Mouse (Mus musculus): ENCODE results near the gene Sult2a7.

Gene Sult2a7

DNA sequence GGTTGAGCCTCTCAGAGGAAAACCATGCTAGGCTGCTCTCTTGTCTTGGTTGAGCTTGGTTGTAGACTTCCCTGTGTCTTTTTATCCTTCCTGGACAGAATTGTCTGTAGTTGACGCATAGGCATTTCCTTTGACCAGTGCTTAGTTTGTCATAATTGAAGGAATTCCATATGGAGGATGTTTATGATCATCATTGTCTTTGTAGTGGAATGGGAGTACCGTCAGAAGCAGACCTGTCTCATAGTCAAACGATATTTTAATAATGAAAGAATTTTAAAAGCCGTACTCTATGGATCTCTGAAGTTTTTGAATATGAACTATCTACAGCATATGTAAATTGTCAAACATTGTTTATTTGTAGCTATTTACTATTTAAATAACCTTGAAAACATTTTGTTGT is at the start of gene Sult2a7:
Sult2a7 (minus strand) TSS at position 101 of the 400 bp plus-strand sequence.
- no peak for DNase-seq

DNA sequence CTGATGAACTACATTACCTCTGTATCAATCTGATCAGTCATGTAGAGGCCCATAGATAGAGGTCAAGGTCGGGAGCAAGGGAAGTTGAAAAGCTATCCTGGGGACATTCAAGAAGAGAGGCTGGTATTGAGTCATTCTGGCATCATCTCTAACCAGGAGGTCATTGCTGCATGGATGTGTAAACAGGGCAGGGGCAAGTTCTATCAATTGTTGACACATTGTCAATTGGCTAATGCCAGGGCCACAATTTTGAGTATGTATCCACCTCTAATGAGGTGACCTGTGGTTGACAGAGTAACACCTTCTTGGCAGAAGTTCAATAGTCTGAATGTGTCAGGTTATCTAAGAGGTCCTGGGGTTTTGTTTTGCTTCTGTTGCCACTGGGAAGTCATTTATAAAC is 31.2 kb upstream of the Sult2a7 start:
- no peak for DNase-seq

DNA sequence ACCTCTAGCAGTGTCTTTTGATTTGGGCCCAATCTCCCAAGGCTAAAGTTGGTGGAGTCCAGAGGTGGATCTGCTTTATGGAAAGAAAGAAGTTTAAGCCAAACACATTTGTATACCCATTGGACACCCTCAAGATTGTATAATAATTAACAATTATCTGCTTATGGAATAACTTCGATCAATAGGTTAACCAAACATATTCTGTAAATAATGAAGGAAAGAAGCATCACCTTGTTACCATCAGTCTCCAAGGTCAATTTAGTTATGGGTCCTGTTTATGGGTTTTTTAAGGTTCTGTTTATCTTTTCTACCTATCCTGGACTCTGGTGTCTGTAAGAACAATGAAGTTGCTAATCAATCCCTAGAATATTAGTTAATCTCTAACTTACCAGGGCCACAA is 28.6 kb upstream of the Sult2a7 start:
- DNase-seq = no peak

DNA sequence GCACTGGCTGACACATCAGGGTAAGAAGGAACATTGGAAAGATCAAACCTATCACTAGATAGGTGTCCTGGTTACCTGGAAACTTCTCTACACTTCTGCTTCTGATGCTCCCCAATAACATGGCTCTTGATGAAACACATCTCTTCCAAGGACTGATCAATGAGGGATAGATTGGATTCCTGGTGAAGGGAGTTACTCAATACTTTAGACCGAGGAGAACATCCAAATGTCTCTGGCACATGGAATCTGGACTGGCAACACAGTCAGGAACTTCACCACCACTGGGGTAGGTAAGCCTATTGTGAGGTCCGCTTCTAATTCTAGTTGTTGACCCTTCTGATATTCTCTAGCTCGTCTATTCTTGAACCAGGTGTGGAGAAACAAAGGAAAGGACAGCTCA is 24.3 kb upstream of the Sult2a7 start:
- DNase-seq = no peak

DNA sequence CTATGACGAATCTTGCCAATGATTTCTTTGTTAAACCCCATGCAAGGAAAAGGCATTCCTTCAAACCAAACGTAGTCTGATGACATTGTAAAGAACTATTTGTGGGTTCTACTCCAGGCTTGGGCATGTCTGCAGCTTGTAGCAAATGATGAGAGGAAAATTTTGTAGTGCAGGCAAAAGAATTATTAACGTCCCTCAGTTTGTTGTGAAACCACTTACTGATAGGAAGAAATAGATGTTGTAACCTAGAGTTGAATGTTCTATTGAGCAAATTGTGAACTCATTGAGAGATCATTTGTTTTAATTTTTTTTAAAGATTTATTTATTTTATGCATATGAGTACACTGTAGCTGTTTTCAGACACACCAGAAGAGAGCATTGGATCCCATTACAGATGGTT is 1.1 kb downstream of the Sult2a7 start:
- DNase-seq = no peak

DNA sequence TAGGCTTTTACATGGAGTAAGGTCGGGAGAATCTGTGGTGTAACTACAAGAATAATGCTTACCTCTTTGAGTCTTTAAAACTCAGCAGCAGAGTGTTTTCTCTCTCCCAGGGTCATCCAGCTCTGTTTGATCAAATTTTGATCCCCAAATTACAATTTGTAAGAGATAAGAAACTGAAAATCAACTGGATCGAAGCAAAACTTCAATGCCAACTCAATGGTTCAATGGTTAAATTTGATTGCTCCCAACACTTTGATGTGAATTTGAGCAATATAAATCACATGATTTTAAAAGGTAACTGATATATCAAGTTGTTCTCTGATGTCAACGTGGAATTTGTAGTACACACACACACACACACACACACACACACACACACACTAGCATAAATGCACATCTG is 47.5 kb downstream of the Sult2a7 start, which contains the start of gene Sult2a8:
Sult2a8 (minus strand) TSS at position 236 of the 400 bp plus-strand sequence.
- DNase-seq = no peak

DNA sequence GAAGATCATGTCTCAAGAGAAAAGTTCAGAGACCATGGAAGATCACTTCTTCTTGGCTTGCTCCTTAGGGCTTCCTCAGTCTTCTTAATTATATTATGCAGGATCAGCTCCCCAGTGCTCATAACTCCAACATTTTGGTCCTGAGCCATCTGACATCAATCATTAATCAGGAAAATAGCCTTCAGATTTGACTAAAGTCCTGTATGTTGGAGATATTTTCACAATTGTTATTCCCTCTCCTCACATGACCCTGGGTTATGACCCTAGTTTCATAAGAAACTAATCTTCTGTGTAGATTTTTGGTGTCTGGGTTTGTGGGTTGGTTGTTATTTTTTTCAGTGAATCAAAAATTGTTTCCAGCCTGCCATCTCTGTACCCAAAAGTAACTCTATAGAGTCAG is 54.4 kb downstream of the Sult2a7 start:
- DNase-seq = no peak

DNA sequence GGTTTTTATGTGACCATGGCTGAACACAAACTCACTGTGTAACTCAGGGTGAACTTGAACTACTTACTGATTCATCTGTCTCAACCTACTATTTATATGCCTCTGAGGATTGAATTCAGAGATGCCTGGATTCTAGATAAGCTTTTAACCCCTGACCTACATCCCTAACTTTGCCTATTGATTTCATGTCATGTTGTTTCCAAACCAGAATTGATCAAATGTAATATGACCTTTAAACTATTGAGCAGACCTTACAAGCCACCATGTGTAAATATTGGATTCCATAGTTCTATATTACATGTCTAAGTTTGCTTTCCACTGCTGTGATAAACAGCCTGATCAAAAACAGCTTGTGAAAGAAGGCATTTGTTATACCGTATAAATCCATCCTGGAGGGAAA is 55.5 kb downstream of the Sult2a7 start:
- DNase-seq = no peak

DNA sequence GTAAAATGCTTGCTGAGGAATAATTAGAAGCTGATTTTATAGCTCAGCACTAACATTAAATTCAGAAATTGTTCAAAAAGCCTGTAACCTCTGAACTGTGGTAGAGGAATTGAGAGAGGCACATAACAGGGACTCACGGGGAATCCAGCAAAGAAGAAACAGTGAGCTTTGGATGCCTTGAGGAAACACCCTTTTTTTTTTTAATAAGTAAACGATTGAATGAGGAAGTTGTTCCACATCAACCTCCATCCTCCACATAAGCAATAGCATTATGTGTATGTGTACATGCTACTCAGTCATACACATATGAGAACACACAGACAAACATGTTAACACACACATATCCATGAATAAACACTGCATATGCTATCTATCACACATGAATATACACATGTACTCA is 56.0 kb downstream of the Sult2a7 start:
- no peak for DNase-seq

All from heart, adult 11 months (tissue).